Mouse (Mus musculus): ENCODE results near the gene Lsamp. TPM values are rescaled to one million over a fixed set of nuclear protein-coding genes. Genes with fewer than 3 reads are reported as not detected.

Gene Lsamp
- polyA plus RNA-seq, 1 experiment from 2014 or later, result 6.7 TPM

DNA sequence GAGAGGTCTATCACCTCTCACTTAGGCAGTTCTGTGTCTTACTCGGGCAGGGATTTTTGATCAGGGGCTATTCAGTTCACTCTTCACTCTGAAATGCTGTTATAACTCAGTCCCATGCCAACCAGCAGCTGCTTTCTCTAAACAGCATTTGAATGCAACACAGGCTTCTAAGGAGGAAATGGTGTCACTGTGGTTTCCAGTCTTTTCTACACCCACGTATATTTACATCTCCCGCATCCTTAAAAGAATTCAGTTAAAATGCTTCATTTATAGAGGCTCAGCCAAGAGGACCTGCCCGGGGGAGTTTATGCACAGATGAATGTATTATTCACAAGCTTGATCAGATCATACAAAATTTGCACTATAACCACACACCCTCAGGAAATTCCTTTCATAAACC is 306.0 kb downstream of the Lsamp start:
- Histone ChIP-seq H3K4me2 (no peak overlapping the region), H3K36me3 (no peaks in the 10 kb centered on the region), H3K4me3 (replicated peaks) (no peak overlapping the region), H3K9ac (replicated peaks) (no peak overlapping the region), H3K27me3 (no peaks in the 10 kb centered on the region), H3K4me1 (replicated peaks) (no peaks in the 10 kb centered on the region), H3K9me3 (no peaks in the 10 kb centered on the region), H3K27ac (no peak overlapping the region)
- no peak for ATAC-seq (ENCODE audit: insufficient number of reproducible peaks, insufficient read depth, low FRiP score, low TSS enrichment, low read depth)
- WGBS, result 82% methylated on average over 4 of the region's 4 CpGs

DNA sequence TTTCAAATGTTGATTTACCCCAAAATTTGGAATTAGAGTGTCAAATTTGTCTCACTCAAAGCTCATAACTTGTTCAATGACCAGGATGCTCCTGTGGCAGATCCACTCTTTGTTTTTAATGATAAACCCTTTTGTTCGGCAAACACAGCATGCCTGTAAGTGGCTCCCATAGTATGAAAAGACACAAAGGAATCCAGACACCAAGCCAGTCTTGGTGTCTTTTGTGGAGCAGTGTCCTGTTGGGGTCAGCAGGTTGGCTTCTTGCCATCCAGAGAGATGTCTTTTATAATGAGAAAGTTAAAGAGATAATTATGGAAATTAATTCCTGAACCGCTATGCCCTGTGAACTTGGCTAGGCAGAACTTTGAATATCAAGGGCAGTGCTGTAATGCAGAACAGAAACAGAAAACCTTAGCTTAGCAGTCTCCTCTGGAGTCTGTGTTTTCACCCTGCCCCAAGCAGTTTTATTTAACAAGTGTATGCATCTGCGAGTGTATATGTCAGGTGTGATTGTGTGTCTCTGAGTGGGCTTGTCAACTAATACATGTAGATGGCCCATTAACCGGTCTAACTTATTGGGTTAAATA is 310.2 kb downstream of the Lsamp start:
- H3K36me3 ChIP-seq, result no peaks in the 10 kb centered on the region
- H3K27ac ChIP-seq, result no peak overlapping the region
- no peak for ATAC-seq (ENCODE audit: insufficient number of reproducible peaks, insufficient read depth, low FRiP score, low TSS enrichment, low read depth)
- no peaks in the 10 kb centered on the region for H3K4me1 ChIP-seq (replicated peaks)
- H3K4me3 ChIP-seq (replicated peaks), result no peak overlapping the region
- H3K27me3 ChIP-seq, result no peaks in the 10 kb centered on the region
- WGBS, result 80% methylated on average over 4 of the region's 4 CpGs
- no peaks in the 10 kb centered on the region for H3K9me3 ChIP-seq
- H3K4me2 ChIP-seq, result no peak overlapping the region
- H3K9ac ChIP-seq (replicated peaks), result no peak overlapping the region

DNA sequence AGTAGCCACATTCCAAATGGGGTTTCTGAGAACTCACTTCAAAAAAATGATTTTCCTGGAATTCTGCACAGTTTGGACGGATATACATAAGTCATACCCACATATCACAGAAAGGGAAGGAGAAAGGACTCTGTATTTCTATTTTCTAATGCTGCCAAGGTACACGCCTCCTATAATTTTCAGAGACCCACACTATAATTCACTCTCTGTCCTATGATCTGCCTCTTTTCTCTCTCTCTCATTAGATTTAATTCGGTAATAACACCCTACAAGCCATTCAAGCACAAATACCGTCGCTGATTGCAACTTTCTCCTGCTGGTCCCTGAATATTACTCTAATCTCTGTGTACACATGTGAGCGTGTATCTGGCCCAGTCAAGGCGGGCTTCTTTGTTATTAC is 311.1 kb downstream of the Lsamp start:
- WGBS, result 85% methylated on average over 7 of the region's 7 CpGs
- Histone ChIP-seq H3K9ac (replicated peaks) (no peak overlapping the region), H3K4me1 (replicated peaks) (no peaks in the 10 kb centered on the region), H3K4me2 (no peak overlapping the region), H3K27ac (no peak overlapping the region), H3K9me3 (no peaks in the 10 kb centered on the region), H3K36me3 (no peaks in the 10 kb centered on the region), H3K27me3 (no peaks in the 10 kb centered on the region), H3K4me3 (replicated peaks) (no peak overlapping the region)
- ATAC-seq (ENCODE audit: insufficient number of reproducible peaks, insufficient read depth, low FRiP score, low TSS enrichment, low read depth), result no peak

DNA sequence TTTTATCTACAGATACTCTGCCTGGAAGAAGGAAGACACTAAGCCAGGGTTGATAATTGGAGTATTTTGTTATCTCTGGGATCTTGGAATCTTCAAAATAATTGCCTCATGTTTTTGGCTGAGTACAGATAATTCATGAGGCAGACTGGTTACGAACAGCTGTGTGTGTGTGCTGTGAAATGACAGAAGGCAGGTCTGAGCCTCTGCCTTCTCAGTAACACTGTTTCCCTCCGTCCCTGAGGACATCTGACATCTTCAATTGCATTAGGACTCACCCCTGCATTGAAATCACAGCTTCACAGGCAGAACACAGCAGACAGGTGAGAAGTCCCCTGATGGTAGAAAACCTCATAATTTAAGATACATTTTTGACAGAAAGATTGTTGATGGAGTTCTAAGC is 323.5 kb downstream of the Lsamp start:
- no peak overlapping the region for H3K27ac ChIP-seq
- H3K9ac ChIP-seq (replicated peaks), result no peak overlapping the region
- no peaks in the 10 kb centered on the region for H3K36me3 ChIP-seq
- H3K27me3 ChIP-seq, result no peaks in the 10 kb centered on the region
- no peak overlapping the region for H3K4me3 ChIP-seq (replicated peaks)
- no peaks in the 10 kb centered on the region for H3K9me3 ChIP-seq
- H3K4me1 ChIP-seq (replicated peaks), result no peaks in the 10 kb centered on the region
- WGBS, result 57% methylated on average over 2 of the region's 2 CpGs
- no peak overlapping the region for H3K4me2 ChIP-seq
- no peak for ATAC-seq (ENCODE audit: insufficient number of reproducible peaks, insufficient read depth, low FRiP score, low TSS enrichment, low read depth)

DNA sequence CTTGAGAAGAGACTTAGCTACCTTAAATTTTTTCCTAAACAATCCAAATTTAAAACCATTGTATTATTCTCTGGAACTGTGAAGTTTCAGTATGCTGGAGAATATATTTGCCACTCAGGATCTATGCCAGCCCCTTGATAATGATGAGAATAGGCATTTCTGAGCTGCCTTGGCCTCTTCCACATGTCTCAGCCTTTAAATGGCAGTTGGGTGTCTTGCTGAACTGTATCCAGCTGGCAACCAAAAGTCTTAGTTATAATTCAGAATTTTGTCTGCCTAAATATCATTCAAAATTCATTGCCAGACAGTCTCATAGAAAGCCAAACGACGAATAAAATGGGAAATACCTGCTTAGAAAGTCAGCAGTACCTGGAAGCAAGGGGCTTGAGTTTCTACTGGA is 332.0 kb downstream of the Lsamp start:
- Histone ChIP-seq H3K27me3 (no peaks in the 10 kb centered on the region), H3K4me2 (no peak overlapping the region), H3K9me3 (no peaks in the 10 kb centered on the region), H3K4me3 (replicated peaks) (no peak overlapping the region), H3K9ac (replicated peaks) (no peak overlapping the region), H3K36me3 (no peaks in the 10 kb centered on the region), H3K4me1 (replicated peaks) (no peaks in the 10 kb centered on the region), H3K27ac (no peak overlapping the region)
- WGBS, result 94% methylated on average over 2 of the region's 2 CpGs
- ATAC-seq (ENCODE audit: insufficient number of reproducible peaks, insufficient read depth, low FRiP score, low TSS enrichment, low read depth), result no peak

DNA sequence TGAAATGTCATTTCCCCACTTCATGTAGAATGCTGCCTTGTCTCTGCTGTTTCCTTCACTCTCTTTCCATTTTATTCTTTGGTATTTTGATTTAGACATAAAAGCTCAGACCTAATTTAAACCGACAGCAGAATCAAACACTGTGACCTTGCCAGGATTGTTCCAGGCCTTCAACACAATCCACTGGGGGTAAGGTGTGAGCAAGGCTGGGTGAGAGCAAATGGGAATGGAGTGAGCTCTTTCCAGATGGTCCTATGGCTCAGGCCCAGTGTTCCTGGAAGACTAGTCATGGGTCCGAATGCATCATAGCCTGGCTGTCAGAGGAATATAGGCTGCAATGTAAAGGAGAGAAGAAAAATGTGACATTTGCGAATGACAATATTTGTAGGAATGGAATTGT is 340.6 kb downstream of the Lsamp start:
- ATAC-seq (ENCODE audit: insufficient number of reproducible peaks, insufficient read depth, low FRiP score, low TSS enrichment, low read depth), result no peak
- no peaks in the 10 kb centered on the region for H3K9me3 ChIP-seq
- 95% methylated on average over 3 of the region's 3 CpGs for WGBS
- no peaks in the 10 kb centered on the region for H3K4me1 ChIP-seq (replicated peaks)
- H3K9ac ChIP-seq (replicated peaks), result no peak overlapping the region
- no peaks in the 10 kb centered on the region for H3K27me3 ChIP-seq
- H3K4me2 ChIP-seq, result no peak overlapping the region
- H3K4me3 ChIP-seq (replicated peaks), result no peak overlapping the region
- H3K27ac ChIP-seq, result no peak overlapping the region
- H3K36me3 ChIP-seq, result no peaks in the 10 kb centered on the region

DNA sequence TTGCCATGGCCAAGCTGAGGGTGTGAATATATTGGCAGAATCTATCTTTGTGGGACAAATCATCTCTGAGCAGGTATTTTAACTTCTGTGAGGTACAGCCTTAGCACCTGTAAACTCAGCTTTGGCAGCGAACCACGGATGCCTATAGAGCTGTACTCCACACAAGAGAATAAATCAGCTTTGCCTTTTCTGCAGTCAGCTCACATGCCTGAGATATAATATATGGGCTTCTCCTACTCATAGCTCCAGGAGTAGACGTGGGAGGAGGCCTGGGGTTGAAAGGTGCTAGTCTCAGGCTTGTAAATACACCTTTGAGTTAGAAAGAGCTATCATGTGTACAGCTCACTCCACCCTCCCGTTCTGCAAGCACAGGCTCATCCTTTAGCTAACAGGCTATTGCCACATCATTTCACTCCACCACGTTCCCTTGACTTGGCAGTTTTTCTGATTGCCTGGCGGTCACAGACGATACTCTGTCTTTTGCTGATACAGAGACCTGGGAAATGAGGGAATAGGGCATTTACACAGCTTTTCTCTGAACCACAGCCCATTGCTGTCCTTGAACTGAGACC is 344.2 kb downstream of the Lsamp start:
- WGBS, result 83% methylated on average over 7 of the region's 7 CpGs
- H3K27ac ChIP-seq, result no peak overlapping the region
- no peak overlapping the region for H3K4me2 ChIP-seq
- H3K4me1 ChIP-seq (replicated peaks), result no peaks in the 10 kb centered on the region
- H3K9ac ChIP-seq (replicated peaks), result no peak overlapping the region
- H3K36me3 ChIP-seq, result no peaks in the 10 kb centered on the region
- ATAC-seq (ENCODE audit: insufficient number of reproducible peaks, insufficient read depth, low FRiP score, low TSS enrichment, low read depth), result no peak
- no peaks in the 10 kb centered on the region for H3K27me3 ChIP-seq
- no peaks in the 10 kb centered on the region for H3K9me3 ChIP-seq
- no peak overlapping the region for H3K4me3 ChIP-seq (replicated peaks)

DNA sequence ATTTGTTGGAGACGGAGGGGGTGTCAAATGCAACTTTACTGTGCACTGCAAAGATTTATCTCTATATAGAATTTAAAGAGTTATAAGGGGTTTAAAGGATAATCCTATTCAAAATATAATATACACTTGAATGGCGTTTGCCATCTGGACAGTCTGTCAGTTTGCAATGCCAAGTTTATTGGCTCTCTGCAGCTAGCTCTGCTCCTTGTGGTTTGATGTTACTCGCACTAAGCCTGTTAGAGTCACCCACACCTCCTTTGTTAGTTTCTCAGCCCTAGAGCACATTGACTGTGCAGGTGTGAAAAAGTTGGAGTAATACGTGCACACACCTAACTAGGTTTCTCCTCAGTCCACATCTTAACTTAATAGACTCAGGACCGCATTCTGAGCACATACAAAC is 385.5 kb downstream of the Lsamp start:
- ATAC-seq (ENCODE audit: insufficient number of reproducible peaks, insufficient read depth, low FRiP score, low TSS enrichment, low read depth), result no peak
- Histone ChIP-seq H3K9me3 (no peaks in the 10 kb centered on the region), H3K4me3 (replicated peaks) (no peak overlapping the region), H3K9ac (replicated peaks) (no peak overlapping the region), H3K4me2 (no peak overlapping the region), H3K27ac (no peak overlapping the region), H3K4me1 (replicated peaks) (no peaks in the 10 kb centered on the region), H3K27me3 (no peaks in the 10 kb centered on the region), H3K36me3 (no peaks in the 10 kb centered on the region)
- 70% methylated on average over 5 of the region's 5 CpGs for WGBS

DNA sequence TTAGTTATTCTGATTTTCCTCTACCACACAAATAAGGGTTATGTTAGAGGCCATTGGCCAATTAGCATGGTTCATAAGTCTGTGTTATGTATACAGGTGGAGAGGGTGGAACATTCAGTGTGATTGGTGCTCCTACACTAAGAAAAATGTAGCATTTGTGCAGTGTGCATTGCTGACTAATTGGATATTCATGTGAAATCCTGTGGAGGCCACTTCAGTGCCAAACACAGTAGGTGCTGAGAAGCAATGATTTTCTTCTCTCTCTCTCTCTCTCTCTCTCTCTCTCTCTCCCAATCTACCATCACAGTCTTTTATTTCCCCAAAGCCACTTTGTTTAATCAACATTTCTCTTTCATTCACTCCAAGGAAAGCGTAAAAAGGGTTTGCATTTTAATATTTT is 387.1 kb downstream of the Lsamp start:
- Histone ChIP-seq H3K4me2 (no peak overlapping the region), H3K4me3 (replicated peaks) (no peak overlapping the region), H3K36me3 (no peaks in the 10 kb centered on the region), H3K9me3 (no peaks in the 10 kb centered on the region), H3K27ac (no peak overlapping the region), H3K27me3 (no peaks in the 10 kb centered on the region), H3K9ac (replicated peaks) (no peak overlapping the region), H3K4me1 (replicated peaks) (no peaks in the 10 kb centered on the region)
- ATAC-seq (ENCODE audit: insufficient number of reproducible peaks, insufficient read depth, low FRiP score, low TSS enrichment, low read depth), result no peak
- 91% methylated on average over 1 of the region's 1 CpGs for WGBS

DNA sequence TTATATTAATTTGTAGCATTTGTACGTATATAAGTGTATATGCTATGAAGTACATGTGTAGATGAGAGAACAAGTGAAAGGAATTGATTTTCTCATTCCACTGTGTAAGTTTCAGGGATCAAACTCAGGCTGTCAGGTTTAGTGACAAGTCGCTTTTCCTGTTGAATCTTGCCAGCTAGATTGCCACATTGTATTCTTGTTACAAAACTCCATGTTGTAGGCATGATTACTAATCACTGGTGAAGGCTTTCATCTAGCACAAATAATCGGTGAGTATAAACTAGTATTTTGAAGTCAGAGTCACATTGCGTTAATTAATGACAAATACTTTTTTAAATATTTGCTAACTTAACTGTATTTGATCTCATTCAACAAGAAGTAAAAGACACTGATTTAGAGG is 391.2 kb downstream of the Lsamp start:
- no peaks in the 10 kb centered on the region for H3K27me3 ChIP-seq
- no peak for ATAC-seq (ENCODE audit: insufficient number of reproducible peaks, insufficient read depth, low FRiP score, low TSS enrichment, low read depth)
- no peak overlapping the region for H3K27ac ChIP-seq
- H3K4me3 ChIP-seq (replicated peaks), result no peak overlapping the region
- no peaks in the 10 kb centered on the region for H3K9me3 ChIP-seq
- H3K9ac ChIP-seq (replicated peaks), result no peak overlapping the region
- H3K4me2 ChIP-seq, result no peak overlapping the region
- 93% methylated on average over 4 of the region's 4 CpGs for WGBS
- H3K36me3 ChIP-seq, result no peaks in the 10 kb centered on the region
- no peaks in the 10 kb centered on the region for H3K4me1 ChIP-seq (replicated peaks)

DNA sequence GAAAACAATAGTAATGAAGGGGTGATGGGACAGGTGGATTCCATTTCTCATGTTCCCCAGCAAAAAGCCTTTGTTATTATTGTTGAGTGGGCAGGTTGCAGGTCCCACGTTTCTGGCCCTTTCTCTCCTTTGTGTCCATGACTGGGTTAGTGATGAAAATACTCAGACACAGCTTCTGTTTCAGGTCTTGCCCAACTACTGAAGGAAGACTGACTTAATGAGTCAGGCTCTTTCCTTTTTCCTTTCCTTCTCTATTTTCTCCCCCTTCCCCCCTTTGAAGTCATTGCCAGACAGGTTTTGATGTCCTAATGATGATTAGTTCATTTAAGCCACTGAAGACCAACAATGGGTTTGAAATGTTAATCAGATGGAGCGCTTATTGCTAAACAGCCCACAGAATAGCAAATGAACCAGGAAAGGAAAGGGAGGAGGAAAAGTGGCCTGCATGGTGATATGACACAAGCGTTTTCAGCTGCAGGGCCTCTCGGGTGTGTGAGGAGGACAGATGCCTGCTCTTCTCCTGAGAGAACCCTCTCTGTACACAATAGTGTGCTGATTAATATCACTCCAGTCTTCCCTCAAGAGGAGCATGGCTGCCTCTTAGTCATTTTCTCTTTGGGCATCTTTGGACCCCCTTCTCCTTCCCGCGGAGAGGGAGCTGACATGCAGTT is 393.1 kb downstream of the Lsamp start:
- ATAC-seq (ENCODE audit: insufficient number of reproducible peaks, insufficient read depth, low FRiP score, low TSS enrichment, low read depth), result no peak
- WGBS, result 60% methylated on average over 6 of the region's 6 CpGs
- no peak overlapping the region for H3K27ac ChIP-seq
- H3K4me2 ChIP-seq, result no peak overlapping the region
- no peaks in the 10 kb centered on the region for H3K9me3 ChIP-seq
- no peaks in the 10 kb centered on the region for H3K27me3 ChIP-seq
- no peak overlapping the region for H3K9ac ChIP-seq (replicated peaks)
- no peaks in the 10 kb centered on the region for H3K36me3 ChIP-seq
- no peaks in the 10 kb centered on the region for H3K4me1 ChIP-seq (replicated peaks)
- H3K4me3 ChIP-seq (replicated peaks), result no peak overlapping the region

DNA sequence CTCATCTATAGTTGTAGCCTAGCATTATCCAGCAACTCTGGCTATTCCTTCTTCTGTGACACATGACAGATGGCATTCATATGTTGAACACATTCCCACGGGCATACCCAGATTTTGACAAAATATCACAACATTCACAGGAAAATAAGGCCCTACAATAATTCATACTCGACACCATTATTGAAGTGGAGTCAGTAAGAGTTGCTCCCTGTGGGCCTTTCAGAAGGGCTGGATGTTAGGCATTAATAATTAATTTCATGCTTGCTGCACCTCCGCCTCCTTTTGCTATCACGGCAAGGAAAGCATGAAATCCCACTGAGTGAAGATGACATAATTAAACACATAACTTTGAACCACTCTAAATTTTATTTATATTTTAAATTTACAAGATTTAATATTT is 407.9 kb downstream of the Lsamp start:
- Histone ChIP-seq H3K27me3 (no peaks in the 10 kb centered on the region), H3K9me3 (no peaks in the 10 kb centered on the region), H3K36me3 (no peaks in the 10 kb centered on the region), H3K27ac (no peak overlapping the region), H3K9ac (replicated peaks) (no peak overlapping the region), H3K4me2 (no peak overlapping the region), H3K4me3 (replicated peaks) (no peak overlapping the region), H3K4me1 (replicated peaks) (no peaks in the 10 kb centered on the region)
- ATAC-seq (ENCODE audit: insufficient number of reproducible peaks, insufficient read depth, low FRiP score, low TSS enrichment, low read depth), result no peak
- WGBS, result 79% methylated on average over 4 of the region's 4 CpGs

Measured in limb, embryonic 12.5 days (tissue).